Mouse (Mus musculus) adrenal gland, postnatal 4 days (tissue): ENCODE results near the gene Phf21a. TPM values are rescaled to one million over a fixed set of nuclear protein-coding genes. Genes with fewer than 3 reads are reported as not detected.

ENCODE experiments used
- DNase-seq, 2 experiments: peaks; one replicate each; pipeline ENCODE4 v3.0.0; 2021 to 2022; ENCODE audit warnings: low spot score in 2 of 2, mixed read lengths in 2 of 2
- total RNA-seq, 2 experiments: library from RNA; stranded (reverse); gene quantifications; 2 replicates each; pipeline ENCODE4 v1.2.3; 2021

The Phf21a gene
- total RNA-seq, 2 experiments from 2014 or later: 108 to 115 TPM

- no peak for DNase-seq
Observed at GRCm38 (mm10) chr2:92279398-92279797, 186.5 kb downstream of the Phf21a start.

- DNase-seq: peak in 1 of 2 experiments; percentile 13
Observed at GRCm38 (mm10) chr2:92285597-92285996, 192.7 kb downstream of the Phf21a start.

- DNase-seq: no peak
Observed at GRCm38 (mm10) chr2:92289335-92289734, 196.4 kb downstream of the Phf21a start.

GRCm38 (mm10) chr2:92291526-92291925 is 198.6 kb downstream of the Phf21a start:
- DNase-seq: no peak

GRCm38 (mm10) chr2:92296402-92296801 is 203.5 kb downstream of the Phf21a start:
- DNase-seq: peak; percentile 15 to 58

GRCm38 (mm10) chr2:92299896-92300295 is 207.0 kb downstream of the Phf21a start:
- DNase-seq: no peak

GRCm38 (mm10) chr2:92301849-92302607 is 209.1 kb downstream of the Phf21a start:
- DNase-seq: no peak

- DNase-seq: no peak
Observed at GRCm38 (mm10) chr2:92312542-92312941, 219.6 kb downstream of the Phf21a start.

GRCm38 (mm10) chr2:92314031-92314430 is 221.1 kb downstream of the Phf21a start:
- DNase-seq: no peak

GRCm38 (mm10) chr2:92316652-92317051 is 223.7 kb downstream of the Phf21a start:
- DNase-seq: no peak

- DNase-seq: no peak
Observed at GRCm38 (mm10) chr2:92317228-92317627, 224.3 kb downstream of the Phf21a start.

- no peak for DNase-seq
Observed at GRCm38 (mm10) chr2:92322669-92323068, 229.8 kb downstream of the Phf21a start.

- no peak for DNase-seq
Observed at GRCm38 (mm10) chr2:92325676-92326075, 232.8 kb downstream of the Phf21a start.

- no peak for DNase-seq
Observed at GRCm38 (mm10) chr2:92326221-92326620, 233.3 kb downstream of the Phf21a start.

GRCm38 (mm10) chr2:92327601-92328000 is 234.7 kb downstream of the Phf21a start:
- DNase-seq: no peak

- DNase-seq: no peak
Observed at GRCm38 (mm10) chr2:92328206-92328605, 235.3 kb downstream of the Phf21a start.

GRCm38 (mm10) chr2:92330840-92331239 is 237.9 kb downstream of the Phf21a start:
- DNase-seq: no peak

GRCm38 (mm10) chr2:92331410-92331809 is 238.5 kb downstream of the Phf21a start:
- no peak for DNase-seq

GRCm38 (mm10) chr2:92331871-92332270 is 239.0 kb downstream of the Phf21a start:
- no peak for DNase-seq

GRCm38 (mm10) chr2:92342418-92342817 is 249.5 kb downstream of the Phf21a start:
- no peak for DNase-seq

- no peak for DNase-seq
Observed at GRCm38 (mm10) chr2:92347191-92347590, 254.3 kb downstream of the Phf21a start.

GRCm38 (mm10) chr2:92349589-92350425 is 256.9 kb downstream of the Phf21a start:
- no peak for DNase-seq
